Mouse (Mus musculus) stomach, embryonic 16.5 days (tissue): ENCODE measurements around the gene Pitx1. TPM values are rescaled to one million over a fixed set of nuclear protein-coding genes. Genes with fewer than 3 reads are reported as not detected.

Experiments
- ATAC-seq: fragments of 200-750 bp; cut with Nextera tagmentation; 2 replicates; pipeline ENCODE4 v1.8.0; 2017; ENCODE audit warnings: moderate number of reproducible peaks, moderate TSS enrichment; ENCODE audit not compliant: insufficient read depth, low FRiP score
- H3K27ac ChIP-seq: fragments of 300-500 bp; sonication (generic); 2 replicates; pipeline ENCODE4 v1.5.1; 2014; ENCODE audit warnings: low read length
- H3K27me3 ChIP-seq: fragments of 300-500 bp; sonication (generic); 2 replicates; pipeline ENCODE4 v1.6.1; 2014; ENCODE audit warnings: low read length, control low read depth, mixed read lengths; ENCODE audit not compliant: control insufficient read depth, insufficient read depth
- H3K36me3 ChIP-seq: fragments of 300-500 bp; sonication (generic); 2 replicates; pipeline ENCODE4 v1.6.1; 2014; ENCODE audit warnings: low read length; ENCODE audit not compliant: control insufficient read depth, insufficient read depth
- H3K4me1 ChIP-seq: fragments of 300-500 bp; sonication (generic); 2 replicates; pipeline ENCODE4 v1.6.1; 2014; ENCODE audit warnings: low read length, control low read depth, mixed read lengths; ENCODE audit not compliant: control insufficient read depth, insufficient read depth
- H3K4me2 ChIP-seq: fragments of 300-500 bp; sonication (generic); 2 replicates; pipeline ENCODE4 v1.6.1; 2014; ENCODE audit warnings: low read depth, low read length, mixed read lengths
- H3K4me3 ChIP-seq: fragments of 300-500 bp; sonication (generic); replicated peaks from 2 replicates; pipeline ENCODE4 v1.5.1; 2014; ENCODE audit warnings: mild to moderate bottlenecking, low read length
- H3K9ac ChIP-seq: fragments of 300-500 bp; sonication (generic); 2 replicates; pipeline ENCODE4 v1.6.1; 2014; ENCODE audit warnings: low read length
- H3K9me3 ChIP-seq: fragments of 300-500 bp; sonication (generic); replicated peaks from 2 replicates; pipeline ENCODE4 v1.6.1; 2016; ENCODE audit warnings: low read length, control low read depth; ENCODE audit not compliant: control insufficient read depth
- WGBS: fragments of 180-500 bp; shearing (Covaris S2); extraction: QIAGEN DNeasy Blood & Tissue Kit; methylation state at CpG from one replicate; pipeline ENCODE4 v1.1.7; 2014; 5-methylcytosine and 5-hydroxymethylcytosine counted together
- polyA plus RNA-seq: library from polyadenylated mRNA; unstranded; fragments of >200 nt; fragmentation: Nextera tagmentation; extraction: Ambion mirVana; gene quantifications from 2 replicates; pipeline ENCODE4 v1.2.1, GENCODE M21; 2015

Gene Pitx1
- polyA plus RNA-seq, 1 experiment from 2014 or later, result 110 TPM

DNA sequence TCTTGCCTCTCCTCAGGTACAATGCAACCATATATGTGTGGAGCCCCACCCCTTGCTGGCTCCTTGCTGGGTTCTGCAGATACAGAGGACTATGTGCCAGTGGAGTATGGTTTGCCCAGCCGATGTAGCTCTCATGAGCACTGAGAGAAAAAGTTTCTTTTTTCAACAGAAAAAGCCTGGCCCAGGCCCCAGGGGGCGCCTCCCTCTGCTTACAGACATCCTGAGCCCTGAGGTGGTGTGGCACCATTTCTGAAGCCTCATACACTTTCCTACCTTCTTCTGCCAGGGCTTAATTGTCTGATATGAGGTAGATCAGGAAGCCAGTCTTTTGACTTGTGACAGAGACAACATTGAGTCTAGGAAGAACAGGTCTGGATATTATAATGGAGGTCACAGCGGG lies 16.2 kb upstream of the Pitx1 start:
- no peak overlapping the region for H3K4me2 ChIP-seq
- H3K27me3 ChIP-seq, result no peaks in the 10 kb centered on the region
- no peak overlapping the region for H3K4me3 ChIP-seq
- no peaks in the 10 kb centered on the region for H3K36me3 ChIP-seq
- H3K27ac ChIP-seq, result no peak overlapping the region
- H3K9me3 ChIP-seq, result no peaks in the 10 kb centered on the region
- no peak overlapping the region for H3K9ac ChIP-seq
- ATAC-seq, result no peak
- H3K4me1 ChIP-seq, result peaks cover 27% of the 10 kb centered on the region
- WGBS, result 72% methylated on average over 3 of the region's 3 CpGs

DNA sequence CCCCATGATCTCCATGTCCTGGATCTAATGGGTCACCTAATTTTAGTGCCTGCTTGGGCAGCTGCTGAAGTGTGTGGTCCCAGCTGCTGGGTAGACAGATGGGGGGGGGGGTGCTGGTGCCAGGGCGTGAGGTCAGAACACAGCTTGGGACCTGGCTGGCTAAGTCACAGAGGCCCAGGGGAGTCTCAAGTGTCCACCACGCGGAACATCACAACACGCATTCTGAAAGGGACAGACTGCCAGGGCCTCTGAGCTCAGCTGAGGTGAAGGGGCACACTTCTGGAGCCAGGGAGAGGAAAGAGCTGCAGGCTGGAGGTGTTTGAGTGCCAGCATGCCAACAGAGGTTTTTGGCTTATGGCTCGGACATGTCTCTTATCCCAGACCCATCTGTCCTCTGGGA lies 14.7 kb upstream of the Pitx1 start:
- Histone ChIP-seq H3K36me3 (no peaks in the 10 kb centered on the region), H3K9ac (no peak overlapping the region), H3K27me3 (no peaks in the 10 kb centered on the region), H3K27ac (no peak overlapping the region), H3K4me2 (no peak overlapping the region), H3K9me3 (no peaks in the 10 kb centered on the region), H3K4me1 (peaks cover 35% of the 10 kb centered on the region), H3K4me3 (no peak overlapping the region)
- no peak for ATAC-seq
- 75% methylated on average over 5 of the region's 5 CpGs for WGBS

DNA sequence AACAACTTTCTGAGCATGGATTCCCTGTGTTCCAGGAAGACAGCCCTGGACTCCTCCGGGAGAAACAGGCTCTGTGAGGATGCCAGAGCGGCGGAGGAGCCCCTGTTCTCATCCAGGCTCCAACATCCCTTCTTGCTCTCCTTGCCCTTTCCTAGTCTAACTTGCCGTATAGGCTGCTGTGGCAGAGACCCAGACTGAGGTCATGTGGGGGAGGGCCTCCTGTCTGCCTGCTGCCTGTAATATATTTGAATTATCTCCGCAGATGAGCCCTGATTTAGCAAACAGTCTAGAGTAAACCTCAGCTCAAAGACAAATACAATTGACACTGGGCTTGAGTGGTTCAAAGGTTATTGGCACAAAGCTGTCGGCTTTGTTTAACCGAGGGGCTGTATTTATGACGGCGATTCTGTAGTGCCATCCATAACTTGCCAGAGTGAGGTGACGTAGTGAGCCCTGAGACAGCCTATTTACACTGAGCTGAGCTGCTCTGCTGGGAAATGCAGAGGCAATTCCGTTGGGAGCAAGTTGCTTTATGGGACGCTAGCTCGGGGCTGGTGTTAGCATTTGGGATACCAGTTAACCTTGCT lies 12.7 kb upstream of the Pitx1 start:
- Histone ChIP-seq H3K4me2 (peak overlapping the region; percentile 43), H3K9me3 (peaks cover 3% of the 10 kb centered on the region; the same call in 1 of the 2 replicates), H3K4me3 (no peak overlapping the region; the same call in 1 of the 2 replicates), H3K27me3 (no peaks in the 10 kb centered on the region), H3K36me3 (no peaks in the 10 kb centered on the region), H3K9ac (peak overlapping the region; percentile 55), H3K4me1 (peaks cover 32% of the 10 kb centered on the region), H3K27ac (peak overlapping the region; percentile 74)
- peak; percentile 48; the same call in 1 of the 2 replicates for ATAC-seq
- WGBS, result 20% methylated on average over 13 of the region's 13 CpGs

DNA sequence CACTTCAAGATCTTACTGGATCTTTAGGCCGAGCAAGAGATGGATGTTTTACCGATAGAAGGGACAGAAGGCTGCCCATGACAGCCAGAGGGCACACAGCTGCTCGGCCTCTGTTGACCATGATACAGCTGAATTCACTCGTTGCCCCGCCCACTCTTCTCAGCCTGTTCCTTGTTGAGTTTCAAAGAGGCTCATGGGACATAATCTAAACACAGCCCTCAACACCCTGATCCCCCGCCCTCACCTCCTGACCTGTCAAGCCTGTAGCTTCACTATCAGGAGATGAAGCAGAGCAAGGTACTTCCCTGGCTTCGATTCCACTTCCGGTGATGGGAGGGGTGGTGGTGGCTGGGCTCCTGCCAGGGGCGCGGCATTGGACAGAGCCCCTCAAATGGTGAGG lies 11.8 kb upstream of the Pitx1 start:
- no peaks in the 10 kb centered on the region for H3K36me3 ChIP-seq
- peak overlapping the region; percentile 15 for H3K4me3 ChIP-seq
- peak overlapping the region; percentile 33 for H3K9ac ChIP-seq
- peaks cover 32% of the 10 kb centered on the region for H3K4me1 ChIP-seq
- ATAC-seq, result peak; percentile 49; the same call in 1 of the 2 replicates
- 5% methylated on average over 10 of the region's 10 CpGs for WGBS
- H3K27me3 ChIP-seq, result no peaks in the 10 kb centered on the region
- peaks cover 5% of the 10 kb centered on the region; the same call in 1 of the 2 replicates for H3K9me3 ChIP-seq
- peak overlapping the region; percentile 43 for H3K4me2 ChIP-seq
- peak overlapping the region; percentile 74 for H3K27ac ChIP-seq

DNA sequence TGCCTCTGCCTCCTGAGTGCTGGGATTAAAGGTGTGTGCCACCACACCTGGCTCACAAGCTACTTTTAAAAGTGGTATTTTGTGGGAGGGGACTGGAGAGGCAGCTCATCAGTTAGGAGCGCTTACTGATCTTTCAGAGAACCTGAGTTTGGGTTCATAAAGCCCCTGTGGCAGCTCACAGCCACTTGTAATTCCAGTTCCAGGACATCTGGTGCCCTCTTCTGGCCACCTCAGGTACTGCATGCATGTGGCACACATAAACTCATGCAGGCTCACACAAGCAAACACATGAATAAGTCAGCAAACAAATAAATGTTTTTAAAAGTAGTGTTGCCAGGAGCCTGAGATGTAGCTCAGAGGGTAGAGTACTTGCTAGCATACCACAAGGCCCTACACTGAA lies 7.7 kb upstream of the Pitx1 start:
- no peak overlapping the region for H3K27ac ChIP-seq
- no peaks in the 10 kb centered on the region for H3K36me3 ChIP-seq
- H3K4me3 ChIP-seq, result no peak overlapping the region
- ATAC-seq, result no peak
- H3K9me3 ChIP-seq, result peaks cover 5% of the 10 kb centered on the region; the same call in 1 of the 2 replicates
- no peak overlapping the region for H3K4me2 ChIP-seq
- H3K27me3 ChIP-seq, result no peaks in the 10 kb centered on the region
- WGBS, result 100% methylated on average over 1 of the region's 1 CpGs
- H3K9ac ChIP-seq, result no peak overlapping the region
- peaks cover 38% of the 10 kb centered on the region for H3K4me1 ChIP-seq

DNA sequence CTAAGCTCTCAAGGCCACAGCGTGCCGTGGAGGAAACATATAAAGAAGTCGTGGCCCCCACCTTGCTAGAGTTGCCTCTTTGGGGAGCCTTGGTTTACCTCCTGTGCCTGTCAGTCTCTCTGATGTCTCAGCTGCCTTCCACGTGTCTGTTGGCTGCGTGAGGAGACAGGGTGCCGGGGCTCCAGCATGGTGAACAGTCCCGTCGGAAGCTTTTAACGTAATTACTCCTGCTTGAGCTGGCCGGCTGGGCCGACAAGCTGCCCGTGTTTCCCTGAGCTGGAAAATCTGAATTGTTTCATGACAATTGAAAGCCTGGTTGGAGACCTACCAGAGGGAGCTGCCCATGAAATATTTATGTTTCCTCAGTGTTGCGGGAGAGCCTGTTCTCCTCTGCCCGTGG lies 4.2 kb upstream of the Pitx1 start:
- Histone ChIP-seq H3K4me2 (no peak overlapping the region), H3K36me3 (no peaks in the 10 kb centered on the region), H3K27ac (peak overlapping the region; percentile 89), H3K9ac (peak overlapping the region; percentile 24), H3K4me3 (no peak overlapping the region), H3K27me3 (peaks cover 10% of the 10 kb centered on the region; the same call in 1 of the 2 replicates), H3K9me3 (peaks cover 5% of the 10 kb centered on the region; the same call in 1 of the 2 replicates), H3K4me1 (peaks cover 16% of the 10 kb centered on the region)
- ATAC-seq, result no peak
- WGBS, result 49% methylated on average over 14 of the region's 14 CpGs

DNA sequence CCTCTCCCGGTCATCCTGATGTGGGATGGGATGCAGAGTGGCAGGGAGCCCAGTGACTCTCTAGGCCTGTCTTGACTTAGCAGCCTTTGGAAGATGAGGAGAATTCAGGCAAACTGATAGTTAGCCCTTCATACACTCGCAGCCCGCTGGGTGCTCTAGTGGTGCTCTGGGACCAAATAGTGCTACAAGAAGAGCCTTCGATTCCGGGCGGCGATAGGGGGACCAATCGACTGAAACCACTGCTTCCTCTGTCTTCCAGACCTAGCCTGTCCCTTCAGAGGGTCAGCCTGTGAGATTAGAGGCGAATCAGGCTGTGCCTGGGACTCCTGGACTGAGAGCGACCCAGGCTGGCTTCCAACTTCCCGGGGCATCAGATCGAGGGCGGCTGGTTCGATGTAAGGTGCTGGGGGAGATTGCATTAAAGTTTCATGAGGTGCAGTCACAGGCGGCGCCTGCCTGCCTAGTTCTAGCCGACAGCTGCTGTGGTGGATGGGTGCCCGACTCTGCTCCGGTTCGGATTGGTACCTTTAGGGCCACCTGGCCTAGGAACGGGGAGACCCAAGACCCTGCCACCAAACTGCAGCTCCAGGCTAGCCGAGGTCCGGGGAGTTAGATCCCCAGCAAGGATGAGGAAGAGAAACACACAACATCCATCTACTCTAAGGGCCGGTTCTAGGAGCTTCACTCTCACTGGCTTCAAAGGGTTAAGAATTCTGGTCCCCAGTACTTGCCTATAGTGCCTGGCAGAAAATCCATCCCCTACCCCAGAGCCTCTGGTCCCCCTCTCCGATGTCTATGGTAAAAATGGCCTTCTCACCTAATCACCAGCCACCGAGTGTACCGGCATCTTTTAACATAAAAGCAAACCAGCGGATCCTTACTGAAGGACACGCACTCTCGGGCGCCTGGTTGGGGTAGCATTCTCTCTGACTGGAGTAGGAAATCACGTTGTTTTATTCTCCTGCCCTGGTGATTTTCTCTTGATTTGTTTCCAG lies 1.1 kb upstream of the Pitx1 start:
- Histone ChIP-seq H3K4me3 (peak overlapping the region; percentile 56), H3K9ac (peak overlapping the region; percentile 98)

DNA sequence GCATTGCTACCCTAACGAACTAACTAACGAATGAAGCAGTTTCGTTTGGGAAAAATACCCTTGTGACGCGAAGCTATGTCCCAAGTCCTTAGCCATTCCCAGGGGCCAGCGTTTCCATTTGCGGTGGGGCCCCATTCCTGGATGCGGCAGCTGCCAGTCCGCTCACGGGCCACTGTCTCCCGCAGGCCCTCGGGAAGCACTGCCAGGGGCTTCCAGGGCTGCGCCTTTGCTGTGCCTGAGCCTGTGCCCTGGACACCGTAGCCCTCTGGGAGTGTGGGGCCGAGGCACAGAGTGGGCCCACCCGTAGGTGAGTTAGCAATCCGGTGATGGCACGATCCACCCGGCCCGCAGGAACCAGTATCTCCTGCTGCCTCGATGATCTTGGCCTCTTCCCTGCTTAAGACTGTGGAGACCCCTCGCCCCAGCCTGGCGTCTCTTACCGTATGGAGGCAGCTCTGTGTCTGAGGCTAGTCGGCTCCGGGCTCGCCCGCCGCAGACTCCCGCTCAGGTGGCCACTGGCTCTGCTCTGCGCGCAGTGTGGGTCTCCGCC lies 369 bp downstream of the Pitx1 start:
- peak overlapping the region; percentile 96 for H3K27ac ChIP-seq
- H3K9ac ChIP-seq, result peak overlapping the region; percentile 98
- H3K4me3 ChIP-seq, result peak overlapping the region; percentile 56
- peak overlapping the region; percentile 74 for H3K4me2 ChIP-seq
- no peaks in the 10 kb centered on the region for H3K9me3 ChIP-seq
- no peaks in the 10 kb centered on the region for H3K36me3 ChIP-seq
- peaks cover 38% of the 10 kb centered on the region for H3K27me3 ChIP-seq
- WGBS, result under 1% methylated on average over 33 of the region's 33 CpGs
- H3K4me1 ChIP-seq, result peaks cover 9% of the 10 kb centered on the region
- 0 out of 2 replicates have a peak, but pooled peaks have one; percentile 3 for ATAC-seq

More for the DNA sequence above, 1.1 kb upstream of the Pitx1 start:
- H3K27me3 ChIP-seq, result peaks cover 36% of the 10 kb centered on the region
- ATAC-seq, result no peak
- peak overlapping the region; percentile 96 for H3K27ac ChIP-seq
- WGBS, result 21% methylated on average over 32 of the region's 32 CpGs
- no peaks in the 10 kb centered on the region for H3K36me3 ChIP-seq
- no peaks in the 10 kb centered on the region for H3K9me3 ChIP-seq
- H3K4me2 ChIP-seq, result peak overlapping the region; percentile 74
- H3K4me1 ChIP-seq, result peaks cover 15% of the 10 kb centered on the region
